Mouse (Mus musculus): ENCODE measurements around the gene Crlf2. TPM values are rescaled to one million over a fixed set of nuclear protein-coding genes. Genes with fewer than 3 reads are reported as not detected.

The Crlf2 gene
- polyA plus RNA-seq, 3 experiments from 2014 or later = 4.5 to 10.3 (median 7.9) TPM

DNA sequence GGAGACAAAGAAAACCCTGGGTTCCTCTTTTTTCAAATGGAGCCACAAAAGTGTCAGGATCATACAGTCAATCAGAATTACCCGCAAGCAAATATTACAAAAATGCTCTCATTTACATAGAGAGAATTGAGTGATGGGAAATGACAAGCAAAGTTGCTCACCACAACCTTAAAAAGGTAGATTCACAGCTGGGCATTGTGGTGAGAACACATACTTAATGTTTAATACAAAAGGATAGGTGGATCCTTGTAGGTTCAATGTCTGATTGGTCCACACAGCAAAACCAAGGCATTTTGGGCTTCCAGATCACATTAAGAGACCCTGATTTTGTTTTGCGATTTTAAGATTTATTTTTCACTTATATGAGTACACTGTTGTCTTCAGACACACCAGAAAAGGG is 11.7 kb downstream of the Crlf2 start:
- ATAC-seq = no peak

- ATAC-seq = no peak
Measured at GRCm38 (mm10) chr5:109509679-109510078, 49.1 kb downstream of the Crlf2 start.

DNA sequence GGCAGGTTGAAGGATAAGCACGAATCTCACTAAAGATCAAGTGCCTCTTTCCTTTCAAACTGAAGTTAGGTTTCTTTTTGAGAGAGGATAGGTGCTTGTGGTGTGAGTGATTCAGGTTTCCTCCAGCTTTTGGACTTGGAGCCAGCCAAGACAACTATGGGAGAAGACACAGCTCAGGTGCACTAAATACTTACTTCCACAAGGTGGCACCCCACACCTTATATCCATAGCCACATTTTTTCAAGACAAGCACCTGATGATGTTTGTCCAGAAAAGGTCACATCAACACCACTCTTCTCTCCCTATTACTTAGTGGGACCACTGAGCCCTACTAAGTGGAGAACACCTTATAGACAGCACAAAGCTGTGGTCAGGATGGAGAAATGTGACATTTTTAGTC is 52.1 kb downstream of the Crlf2 start:
- peak; percentile 48 for ATAC-seq

Other genes with a start within 250 kb of the Crlf2 start
- not detected for gene Vmn2r16, start 228.8 kb downstream of the Crlf2 start, polyA plus RNA-seq (2017; shearing (Covaris generic))
- gene Vmn2r17, start 139.3 kb downstream of the Crlf2 start, polyA plus RNA-seq (2017; shearing (Covaris generic)) = under 1 TPM in 1 of 3 experiments, not detected in 2; 0.08 TPM
- 10 to 100 TPM in 2 of 3 experiments, 1 to 10 TPM in 1; 6.2 to 13.7 (median 11.9) TPM for gene 5430403G16Rik, start 132.0 kb upstream of the Crlf2 start, polyA plus RNA-seq (2017; shearing (Covaris generic))
- gene 4930522L14Rik, start 192.9 kb upstream of the Crlf2 start, polyA plus RNA-seq (2017; shearing (Covaris generic)) = 10 to 100 TPM; 14.6 to 25.5 (median 22.2) TPM

Data from inflammation-experienced regulatory T-cells, adult 6 months (primary cell).